Mouse (Mus musculus): Measurements from ENCODE around the gene Olfr299.

Gene Olfr299

DNA sequence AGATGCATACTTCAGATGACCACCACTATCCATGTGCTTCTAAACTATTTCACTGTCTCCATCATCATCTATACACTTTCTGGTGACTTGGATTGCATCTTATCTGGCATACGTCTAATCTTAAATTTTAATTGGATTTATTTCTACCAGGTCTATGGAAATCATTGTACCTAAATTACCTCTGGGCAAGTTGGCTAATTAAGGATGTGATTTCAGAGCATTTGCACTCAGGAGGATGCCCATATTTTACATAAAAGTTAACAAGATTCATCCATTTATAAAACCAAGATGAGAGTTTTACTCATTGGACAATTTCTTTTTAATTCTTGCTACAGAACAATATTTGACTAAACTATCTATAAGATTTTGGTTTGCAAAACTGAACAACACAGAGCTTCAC lies at the start of gene Olfr299:
Gene Olfr299, plus strand, starts transcription at position 301 of the 400 bp plus-strand sequence.
- no peak for DNase-seq (ENCODE audit: low spot score in 2 of 2)

DNA sequence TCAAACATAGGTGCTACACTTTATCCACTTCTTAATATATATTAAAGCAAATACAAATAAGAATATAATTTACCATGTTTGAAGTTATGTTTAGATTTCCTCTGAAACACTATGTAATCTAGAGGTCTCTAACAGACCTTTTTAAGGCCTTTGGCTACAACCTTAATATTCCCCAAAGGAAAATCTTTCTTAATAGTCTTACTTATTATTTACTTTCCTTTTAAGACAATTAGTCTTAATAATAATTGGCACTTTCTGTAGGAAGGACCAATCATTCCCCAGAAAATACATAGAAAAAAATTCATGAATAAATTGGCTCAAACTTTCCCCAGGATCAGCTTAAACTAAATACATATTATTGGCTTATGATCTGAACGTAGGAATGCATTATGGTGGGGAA lies 32.7 kb downstream of the Olfr299 start, which contains the start of gene Olfr298:
Gene Olfr298, minus strand, starts transcription at position 101 of the 400 bp plus-strand sequence.
- no peak for DNase-seq (ENCODE audit: low spot score in 2 of 2)

Data from urinary bladder, postnatal 36 days (tissue).